Mouse (Mus musculus): ENCODE results near the gene Ndufb4.

GRCm38 (mm10) chr16:37651467-37651866, 2.8 kb downstream of the Ndufb4 start:
- TF ChIP-seq ZNF384 (IDR thresholded peaks at IDR 0.05; ENCODE audit: low read depth, low read length) (no peak), HCFC1 (IDR thresholded peaks at IDR 0.05; ENCODE audit: borderline replicate concordance, insufficient read depth, low read length) (no peak), ZC3H11A (IDR thresholded peaks at IDR 0.05; ENCODE audit: borderline replicate concordance, low read depth, low read length) (no peak), MAFK (IDR thresholded peaks at IDR 0.05; ENCODE audit: insufficient read depth, low read depth, low read length) (no peak)
